Mouse (Mus musculus) olfactory bulb, adult 2 months (tissue): ENCODE data around the gene Nhlh2. TPM values are rescaled to one million over a fixed set of nuclear protein-coding genes. Genes with fewer than 3 reads are reported as not detected.

Experiments
- H3K27ac ChIP-seq: fragments of 200-500 bp; 2 replicates; pipeline ENCODE4 v1.5.1; 2012; ENCODE audit warnings: low read depth, low read length; ENCODE audit not compliant: insufficient read depth
- H3K4me1 ChIP-seq: fragments of 200-500 bp; 2 replicates; pipeline ENCODE4 v1.6.1; 2012; ENCODE audit warnings: low read length; ENCODE audit not compliant: control insufficient read depth, insufficient read depth
- H3K4me3 ChIP-seq: fragments of 200-500 bp; 2 replicates; pipeline ENCODE4 v1.5.1; 2012; ENCODE audit warnings: mild to moderate bottlenecking, low read depth, low read length, moderate library complexity; ENCODE audit not compliant: insufficient read depth
- CTCF ChIP-seq: fragments of 200-500 bp; IDR thresholded peaks from 2 replicates; pipeline ENCODE4 v1.5.1; 2012; ENCODE audit warnings: low read depth, mild to moderate bottlenecking, low read length, moderate library complexity; ENCODE audit not compliant: insufficient read depth
- POLR2A ChIP-seq: fragments of 200-500 bp; IDR thresholded peaks from 2 replicates; pipeline ENCODE4 v1.6.1; 2012; ENCODE audit warnings: mild to moderate bottlenecking, low read depth, low read length, moderate library complexity; ENCODE audit not compliant: insufficient read depth
- WGBS: fragments of 180-500 bp; shearing (Covaris S2); methylation state at CpG from one replicate; pipeline ENCODE4 v1.1.7; 2018; 5-methylcytosine and 5-hydroxymethylcytosine counted together
- polyA plus RNA-seq: library from polyadenylated mRNA; stranded (reverse); fragments of >200 nt; gene quantifications from 2 replicates; pipeline ENCODE4 v1.2.4, GENCODE M21; 2012; ENCODE audit warnings: low replicate concordance; ENCODE audit not compliant: missing spikeins, insufficient read depth, insufficient read length

The Nhlh2 gene
- polyA plus RNA-seq, 1 experiment, result not detected

DNA sequence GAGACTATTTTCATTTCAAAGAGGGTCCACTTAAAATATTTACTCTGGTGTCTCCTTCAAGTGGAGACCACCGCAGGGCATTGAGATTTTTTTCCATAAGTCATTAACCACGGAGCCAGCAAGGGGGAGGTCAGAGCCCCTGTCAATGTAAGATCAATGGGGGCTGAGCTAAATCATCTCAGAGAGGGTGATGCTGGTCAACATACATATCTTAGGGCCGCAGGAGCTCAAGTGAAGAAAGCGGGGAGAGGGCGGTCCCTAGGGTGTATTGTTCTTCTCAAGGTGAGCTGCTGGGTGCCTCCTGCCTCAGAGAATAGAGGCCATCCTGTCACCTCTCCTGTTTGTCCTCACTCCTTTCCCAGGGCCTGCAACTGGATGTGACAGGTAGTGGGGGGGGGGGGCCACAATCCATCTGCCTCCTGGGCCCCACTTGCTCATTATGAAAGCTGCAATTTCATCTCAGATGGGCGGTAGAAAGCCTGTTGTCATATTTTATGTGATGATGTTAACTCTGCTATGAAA is 18.8 kb upstream of the Nhlh2 start:
- Histone ChIP-seq H3K27ac (no peak overlapping the region), H3K4me3 (no peak overlapping the region), H3K4me1 (no peaks in the 10 kb centered on the region)
- 84% methylated on average over 6 of the region's 6 CpGs for WGBS
- TF ChIP-seq CTCF, result no peak
- no peak for TF ChIP-seq POLR2A

DNA sequence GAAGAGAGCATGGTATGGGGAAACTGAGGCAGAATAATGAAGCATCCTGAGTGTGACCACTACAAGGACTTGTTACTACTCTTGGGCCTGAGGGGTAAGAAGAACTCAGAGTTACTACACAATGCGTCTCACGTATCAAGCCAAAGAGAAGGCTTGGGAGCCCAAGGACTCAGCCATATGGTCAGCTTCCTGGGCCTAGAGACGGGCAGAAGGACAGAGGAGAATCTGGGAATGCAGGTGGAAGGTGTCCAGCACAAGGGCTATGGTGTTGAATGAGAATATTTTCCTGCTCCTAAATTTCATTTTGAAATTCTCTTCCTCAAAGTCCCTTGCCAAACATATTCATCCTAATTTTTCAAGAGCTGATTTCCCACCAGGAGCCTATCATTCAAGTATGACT is 12.0 kb upstream of the Nhlh2 start:
- Histone ChIP-seq H3K4me1 (no peaks in the 10 kb centered on the region), H3K4me3 (no peak overlapping the region), H3K27ac (no peak overlapping the region)
- WGBS, result 94% methylated on average over 3 of the region's 3 CpGs
- TF ChIP-seq CTCF, result no peak

DNA sequence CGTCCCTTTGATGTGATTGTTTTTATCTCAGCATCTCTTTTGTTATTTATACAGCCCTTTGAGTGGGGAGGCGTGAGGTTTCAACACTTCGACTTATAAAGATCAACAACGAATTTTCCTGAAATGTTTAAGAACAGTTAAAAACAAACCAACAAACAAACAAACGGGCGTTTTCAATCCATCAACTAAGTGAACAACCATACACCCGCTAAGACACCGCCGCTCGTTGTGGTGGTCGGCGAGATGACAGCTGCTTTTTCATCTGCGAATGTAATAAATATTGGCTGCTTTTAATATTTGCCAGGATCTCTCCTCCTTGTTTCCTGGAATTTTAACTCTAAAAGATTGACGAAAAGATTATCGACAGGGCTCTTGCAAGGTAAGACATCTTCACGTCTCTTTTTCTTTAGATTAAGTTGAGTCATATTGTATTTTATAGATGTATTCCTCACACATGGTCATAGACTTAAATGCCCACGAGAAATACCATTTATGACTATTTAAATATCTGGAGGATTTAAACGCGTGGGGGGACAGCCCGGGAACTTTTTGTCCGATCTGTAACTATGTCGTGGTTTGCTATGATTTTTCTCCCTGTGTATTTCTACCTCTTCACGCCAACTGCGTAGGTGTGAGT is 923 bp downstream of the Nhlh2 start:
- H3K4me1 ChIP-seq, result peaks cover 18% of the 10 kb centered on the region
- H3K27ac ChIP-seq, result no peak overlapping the region
- no peak overlapping the region for H3K4me3 ChIP-seq
- TF ChIP-seq POLR2A, result no peak
- TF ChIP-seq CTCF, result no peak
- WGBS, result 6% methylated on average over 24 of the region's 24 CpGs

DNA sequence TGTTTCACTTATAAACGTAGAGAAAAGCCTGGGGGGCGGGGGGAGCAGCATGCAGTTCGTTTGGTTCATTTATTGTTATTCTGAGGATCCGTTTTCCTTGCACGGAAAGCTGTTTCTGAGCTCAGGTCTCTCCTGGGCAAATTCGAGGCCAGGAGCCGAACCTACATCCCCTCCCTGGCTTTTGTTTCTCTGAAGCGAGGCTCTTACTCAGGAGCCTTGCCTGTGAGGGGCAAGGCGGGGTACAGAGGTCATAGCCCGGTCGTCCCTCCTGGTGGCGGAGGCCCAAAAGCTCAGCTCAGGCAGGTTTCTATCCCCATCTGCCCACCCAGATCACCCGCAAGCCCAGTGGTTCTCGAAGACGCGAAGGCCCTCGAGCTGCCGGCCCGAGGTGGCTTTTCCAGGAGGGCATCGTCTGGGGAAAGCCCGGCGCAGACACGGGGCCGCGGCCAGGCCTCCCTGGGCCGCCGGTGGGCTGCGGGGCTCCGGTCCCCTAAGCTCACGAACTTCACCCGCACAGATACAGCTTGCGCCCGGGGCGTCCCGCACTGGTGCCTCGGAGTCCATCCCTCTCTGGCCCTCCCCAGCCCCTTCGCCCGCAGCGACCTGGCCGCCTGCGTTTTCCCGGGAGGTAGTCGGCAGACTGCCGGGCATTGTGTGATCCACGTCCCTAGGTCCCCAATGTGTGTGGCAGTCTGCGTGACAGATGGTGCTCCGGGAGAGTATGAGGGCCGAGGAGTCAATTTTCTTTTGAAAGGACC is 1.6 kb downstream of the Nhlh2 start:
- WGBS, result 3% methylated on average over 48 of the region's 48 CpGs
- no peak overlapping the region for H3K4me3 ChIP-seq
- no peak overlapping the region for H3K27ac ChIP-seq
- TF ChIP-seq CTCF (no peak), POLR2A (no peak)
- peaks cover 18% of the 10 kb centered on the region for H3K4me1 ChIP-seq

DNA sequence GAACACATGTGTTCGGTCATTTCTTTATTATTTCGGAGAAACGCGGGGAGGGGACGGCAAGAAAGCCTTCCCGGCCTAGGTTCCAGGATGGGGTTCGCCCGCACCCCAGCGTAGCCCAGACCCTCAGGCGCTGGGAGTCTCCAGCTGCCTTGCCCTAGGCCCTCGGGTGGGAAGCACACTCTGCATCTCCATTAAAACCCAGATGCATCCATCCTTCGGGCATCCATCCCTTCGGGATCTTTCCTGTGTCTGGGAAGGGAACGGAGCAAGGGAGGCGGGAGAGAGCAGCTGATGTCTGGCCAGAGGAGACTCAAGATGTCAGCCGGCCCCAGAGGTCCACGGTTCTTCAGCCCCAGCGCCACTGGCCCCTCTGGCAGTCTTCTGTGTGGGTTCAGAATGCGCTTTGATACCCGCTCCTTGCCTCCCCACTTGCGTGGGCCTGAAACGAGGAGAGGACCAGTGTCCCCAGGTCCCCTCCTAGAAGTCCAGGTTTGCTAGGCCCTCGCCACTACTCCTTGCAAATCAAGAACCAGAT is 2.3 kb downstream of the Nhlh2 start:
- Histone ChIP-seq H3K4me1 (peaks cover 18% of the 10 kb centered on the region), H3K27ac (no peak overlapping the region), H3K4me3 (no peak overlapping the region)
- WGBS, result 11% methylated on average over 23 of the region's 23 CpGs
- no peak for TF ChIP-seq CTCF
- TF ChIP-seq POLR2A, result no peak

DNA sequence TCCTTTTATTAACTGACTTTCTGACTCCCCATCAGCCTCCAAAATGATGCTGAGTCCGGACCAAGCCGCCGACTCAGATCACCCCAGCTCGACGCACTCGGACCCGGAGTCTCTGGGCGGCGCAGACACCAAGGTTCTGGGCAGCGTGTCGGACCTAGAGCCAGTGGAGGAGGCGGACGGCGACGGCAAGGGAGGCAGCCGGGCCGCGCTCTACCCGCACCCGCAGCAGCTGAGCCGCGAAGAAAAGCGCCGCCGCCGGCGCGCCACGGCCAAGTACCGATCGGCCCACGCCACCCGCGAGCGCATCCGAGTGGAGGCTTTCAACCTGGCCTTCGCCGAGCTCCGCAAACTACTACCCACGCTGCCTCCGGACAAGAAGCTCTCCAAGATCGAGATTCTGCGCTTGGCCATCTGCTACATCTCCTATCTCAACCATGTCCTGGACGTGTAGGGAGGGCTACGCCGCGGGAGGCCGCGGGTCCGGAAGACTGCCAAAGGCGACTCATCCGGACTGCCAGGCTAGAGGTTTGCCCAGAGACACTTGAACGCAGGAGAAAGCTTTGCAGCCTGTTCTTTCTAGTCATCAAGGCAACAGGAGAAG is 2.8 kb downstream of the Nhlh2 start:
- Histone ChIP-seq H3K4me1 (peaks cover 18% of the 10 kb centered on the region), H3K27ac (no peak overlapping the region), H3K4me3 (0 out of 2 replicates have a peak overlapping the region, but pooled peaks have one; percentile 11)
- TF ChIP-seq POLR2A (no peak), CTCF (no peak)
- 2% methylated on average over 53 of the region's 53 CpGs for WGBS

DNA sequence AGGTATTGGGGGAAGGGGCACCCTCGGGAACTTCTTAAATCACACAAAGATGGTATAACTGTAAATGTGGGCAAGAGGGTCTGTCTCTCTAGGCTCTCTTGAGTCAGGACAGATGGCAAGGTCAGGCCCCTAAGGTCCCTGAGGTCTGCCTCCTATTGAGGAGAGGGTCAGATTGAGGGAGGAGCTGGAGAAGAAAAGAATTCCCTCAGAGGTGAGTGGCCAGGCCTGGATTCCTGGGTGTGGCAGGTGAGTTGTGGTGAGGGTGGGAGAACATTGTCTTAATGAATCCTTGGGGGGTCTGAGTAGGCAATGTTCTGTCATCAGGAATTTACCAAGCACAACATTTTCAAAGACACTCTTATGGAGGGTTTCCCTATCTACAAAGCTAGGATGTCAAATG is 10.7 kb downstream of the Nhlh2 start:
- TF ChIP-seq CTCF, result no peak
- TF ChIP-seq POLR2A, result no peak
- Histone ChIP-seq H3K27ac (no peak overlapping the region), H3K4me3 (no peak overlapping the region), H3K4me1 (no peaks in the 10 kb centered on the region)
- 70% methylated on average over 1 of the region's 1 CpGs for WGBS

DNA sequence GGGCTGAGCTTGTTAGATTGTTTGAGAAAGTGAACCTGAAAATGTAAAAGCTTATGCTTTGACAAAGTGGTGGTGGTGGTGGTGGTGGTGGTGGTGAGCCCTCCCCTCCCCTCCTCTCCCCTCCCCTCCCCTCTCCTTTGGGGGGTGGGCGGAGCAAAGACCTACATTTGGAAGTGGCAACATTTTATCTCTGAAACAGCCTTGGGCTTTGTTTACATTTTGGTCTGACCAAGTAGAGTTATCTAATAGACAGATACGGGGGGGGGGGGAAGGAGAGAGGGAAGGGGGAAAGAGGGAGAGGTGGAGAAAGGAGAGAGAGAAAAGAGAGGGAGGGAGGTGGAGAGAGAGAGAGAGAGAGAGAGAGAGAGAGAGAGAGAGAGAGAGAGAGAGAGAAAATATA is 12.8 kb downstream of the Nhlh2 start:
- no peak overlapping the region for H3K27ac ChIP-seq
- 48% methylated on average over 2 of the region's 2 CpGs for WGBS

DNA sequence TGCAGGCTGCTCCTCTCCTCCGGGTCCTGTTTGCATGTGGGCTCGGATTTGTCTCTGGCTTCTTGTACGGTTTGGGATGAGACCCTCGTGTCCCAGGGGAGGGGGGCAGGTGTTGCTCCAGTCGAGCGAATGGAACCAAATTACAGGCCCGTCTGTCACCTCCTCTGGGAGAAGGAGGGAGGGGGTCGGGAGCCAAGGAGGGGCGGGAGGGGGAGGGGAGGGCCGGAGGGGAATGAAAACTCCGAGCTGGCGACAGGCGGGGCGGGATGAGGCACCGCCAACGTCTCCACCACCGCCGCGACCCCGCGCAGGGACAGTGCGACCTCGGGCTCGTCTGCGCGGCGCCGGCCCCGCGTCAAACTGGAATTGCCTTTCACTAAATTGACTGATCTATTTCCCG is 13.5 kb downstream of the Nhlh2 start:
- H3K27ac ChIP-seq, result no peak overlapping the region
- no peaks in the 10 kb centered on the region for H3K4me1 ChIP-seq
- WGBS, result 1% methylated on average over 30 of the region's 31 CpGs
- no peak for TF ChIP-seq POLR2A
- TF ChIP-seq CTCF, result no peak
- no peak overlapping the region for H3K4me3 ChIP-seq

More for the DNA sequence above, 12.8 kb downstream of the Nhlh2 start:
- H3K4me1 ChIP-seq, result no peaks in the 10 kb centered on the region
- no peak overlapping the region for H3K4me3 ChIP-seq
- TF ChIP-seq POLR2A, result no peak
- no peak for TF ChIP-seq CTCF
